Mouse (Mus musculus): Measurements from ENCODE around the gene Prdm9. TPM values are rescaled to one million over a fixed set of nuclear protein-coding genes. Genes with fewer than 3 reads are reported as not detected.

Gene Prdm9
- 1.1 and 1.5 TPM in 2 replicates for polyA plus RNA-seq (2015; fragmentation: Nextera tagmentation; extraction: Ambion mirVana)

GRCm38 (mm10) chr17:15564014-15564927 lies at the start of gene Prdm9:
Gene Prdm9 (minus strand): TSS chr17:15564354.
- H3K27me3 ChIP-seq, result no peaks in the 10 kb centered on the region
- peak within 1 kb of the TSS; percentile 98 for H3K27ac ChIP-seq
- peaks cover 6% of the 10 kb centered on the region; the same call in 1 of the 2 replicates for H3K4me1 ChIP-seq (replicated peaks)
- H3K4me2 ChIP-seq, result peak within 1 kb of the TSS; percentile 85
- H3K4me3 ChIP-seq, result peak within 1 kb of the TSS; percentile 66
- ATAC-seq (replicated peaks; ENCODE audit: insufficient number of reproducible peaks, insufficient read depth, low FRiP score, low read depth), result peak; percentile 99
- H3K9ac ChIP-seq, result peak within 1 kb of the TSS; percentile 70
- H3K36me3 ChIP-seq, result no peaks in the 10 kb centered on the region
- no peaks in the 10 kb centered on the region for H3K9me3 ChIP-seq (replicated peaks)
- under 1% methylated on average over 43 of the region's 43 CpGs for WGBS

- no peaks in the 10 kb centered on the region for H3K36me3 ChIP-seq
- WGBS, result 88% methylated on average over 7 of the region's 11 CpGs
- ATAC-seq (replicated peaks; ENCODE audit: insufficient number of reproducible peaks, insufficient read depth, low FRiP score, low read depth), result no peak
- H3K9ac ChIP-seq, result no peak overlapping the region
- no peak overlapping the region for H3K4me3 ChIP-seq
- H3K27me3 ChIP-seq, result no peaks in the 10 kb centered on the region
- no peak overlapping the region for H3K4me2 ChIP-seq
- H3K27ac ChIP-seq, result no peak overlapping the region
- no peaks in the 10 kb centered on the region for H3K4me1 ChIP-seq (replicated peaks)
- no peaks in the 10 kb centered on the region for H3K9me3 ChIP-seq (replicated peaks)
Observed at GRCm38 (mm10) chr17:15599496-15599895, 35.3 kb upstream of the Prdm9 start.

GRCm38 (mm10) chr17:15591216-15591881 lies 27.2 kb upstream of the Prdm9 start:
- Histone ChIP-seq H3K4me1 (replicated peaks) (no peaks in the 10 kb centered on the region), H3K27me3 (no peaks in the 10 kb centered on the region), H3K27ac (no peak overlapping the region), H3K36me3 (no peaks in the 10 kb centered on the region), H3K4me3 (no peak overlapping the region), H3K4me2 (no peak overlapping the region), H3K9ac (no peak overlapping the region), H3K9me3 (replicated peaks) (no peaks in the 10 kb centered on the region)
- 75% methylated on average over 7 of the region's 7 CpGs for WGBS
- no peak for ATAC-seq (replicated peaks; ENCODE audit: insufficient number of reproducible peaks, insufficient read depth, low FRiP score, low read depth)

GRCm38 (mm10) chr17:15588116-15588515 lies 24.0 kb upstream of the Prdm9 start:
- Histone ChIP-seq H3K4me3 (no peak overlapping the region), H3K36me3 (no peaks in the 10 kb centered on the region), H3K27ac (no peak overlapping the region), H3K9me3 (replicated peaks) (no peaks in the 10 kb centered on the region), H3K27me3 (no peaks in the 10 kb centered on the region), H3K4me2 (no peak overlapping the region), H3K4me1 (replicated peaks) (no peaks in the 10 kb centered on the region), H3K9ac (no peak overlapping the region)
- 82% methylated on average over 2 of the region's 2 CpGs for WGBS
- no peak for ATAC-seq (replicated peaks; ENCODE audit: insufficient number of reproducible peaks, insufficient read depth, low FRiP score, low read depth)

- ATAC-seq (replicated peaks; ENCODE audit: insufficient number of reproducible peaks, insufficient read depth, low FRiP score, low read depth), result no peak
- Histone ChIP-seq H3K9me3 (replicated peaks) (no peaks in the 10 kb centered on the region), H3K36me3 (no peaks in the 10 kb centered on the region), H3K9ac (no peak overlapping the region), H3K27me3 (no peaks in the 10 kb centered on the region), H3K4me3 (no peak overlapping the region), H3K4me2 (no peak overlapping the region), H3K4me1 (replicated peaks) (no peaks in the 10 kb centered on the region), H3K27ac (no peak overlapping the region)
- 35% methylated on average over 4 of the region's 4 CpGs for WGBS
Observed at GRCm38 (mm10) chr17:15585691-15586090, 21.5 kb upstream of the Prdm9 start.

GRCm38 (mm10) chr17:15583071-15583470 lies 18.9 kb upstream of the Prdm9 start:
- no peak for ATAC-seq (replicated peaks; ENCODE audit: insufficient number of reproducible peaks, insufficient read depth, low FRiP score, low read depth)
- H3K9me3 ChIP-seq (replicated peaks), result no peaks in the 10 kb centered on the region
- no peaks in the 10 kb centered on the region for H3K36me3 ChIP-seq
- H3K4me3 ChIP-seq, result no peak overlapping the region
- H3K27me3 ChIP-seq, result no peaks in the 10 kb centered on the region; the same call in 1 of the 2 replicates
- WGBS, result 73% methylated on average over 7 of the region's 7 CpGs
- H3K9ac ChIP-seq, result no peak overlapping the region
- H3K27ac ChIP-seq, result no peak overlapping the region
- no peak overlapping the region for H3K4me2 ChIP-seq
- no peaks in the 10 kb centered on the region for H3K4me1 ChIP-seq (replicated peaks)

- H3K4me3 ChIP-seq, result no peak overlapping the region
- no peak overlapping the region for H3K9ac ChIP-seq
- ATAC-seq (replicated peaks; ENCODE audit: insufficient number of reproducible peaks, insufficient read depth, low FRiP score, low read depth), result no peak
- H3K27ac ChIP-seq, result no peak overlapping the region
- 79% methylated on average over 2 of the region's 2 CpGs for WGBS
- H3K36me3 ChIP-seq, result no peaks in the 10 kb centered on the region
- H3K4me2 ChIP-seq, result no peak overlapping the region
- H3K9me3 ChIP-seq (replicated peaks), result no peaks in the 10 kb centered on the region
- no peaks in the 10 kb centered on the region; the same call in 1 of the 2 replicates for H3K27me3 ChIP-seq
- no peaks in the 10 kb centered on the region; the same call in 1 of the 2 replicates for H3K4me1 ChIP-seq (replicated peaks)
Observed at GRCm38 (mm10) chr17:15580072-15580447, 15.9 kb upstream of the Prdm9 start.

GRCm38 (mm10) chr17:15579410-15580071 lies 15.4 kb upstream of the Prdm9 start:
- 77% methylated on average over 7 of the region's 7 CpGs for WGBS
- no peak overlapping the region for H3K9ac ChIP-seq

GRCm38 (mm10) chr17:15577291-15577694 lies 13.1 kb upstream of the Prdm9 start:
- no peaks in the 10 kb centered on the region; the same call in 1 of the 2 replicates for H3K27me3 ChIP-seq
- WGBS, result under 1% methylated on average over 32 of the region's 32 CpGs
- H3K4me3 ChIP-seq, result peak overlapping the region; percentile 39
- peaks cover 2% of the 10 kb centered on the region; the same call in 1 of the 2 replicates for H3K4me1 ChIP-seq (replicated peaks)
- H3K9me3 ChIP-seq (replicated peaks), result no peaks in the 10 kb centered on the region
- H3K27ac ChIP-seq, result no peak overlapping the region
- H3K4me2 ChIP-seq, result peak overlapping the region; percentile 67
- no peaks in the 10 kb centered on the region for H3K36me3 ChIP-seq
- H3K9ac ChIP-seq, result 0 out of 2 replicates have a peak overlapping the region, but pooled peaks have one; percentile 14
- ATAC-seq (replicated peaks; ENCODE audit: insufficient number of reproducible peaks, insufficient read depth, low FRiP score, low read depth), result no peak; the same call in 1 of the 2 replicates

More at GRCm38 (mm10) chr17:15579410-15580071, 15.4 kb upstream of the Prdm9 start:
- H3K27me3 ChIP-seq, result no peaks in the 10 kb centered on the region; the same call in 1 of the 2 replicates
- H3K4me2 ChIP-seq, result no peak overlapping the region
- H3K4me3 ChIP-seq, result no peak overlapping the region
- H3K36me3 ChIP-seq, result no peaks in the 10 kb centered on the region
- ATAC-seq (replicated peaks; ENCODE audit: insufficient number of reproducible peaks, insufficient read depth, low FRiP score, low read depth), result no peak
- H3K4me1 ChIP-seq (replicated peaks), result no peaks in the 10 kb centered on the region; the same call in 1 of the 2 replicates
- H3K27ac ChIP-seq, result no peak overlapping the region
- no peaks in the 10 kb centered on the region for H3K9me3 ChIP-seq (replicated peaks)

- H3K4me1 ChIP-seq (replicated peaks), result peaks cover 2% of the 10 kb centered on the region; the same call in 1 of the 2 replicates
- no peak overlapping the region for H3K4me2 ChIP-seq
- H3K9me3 ChIP-seq (replicated peaks), result no peaks in the 10 kb centered on the region
- ATAC-seq (replicated peaks; ENCODE audit: insufficient number of reproducible peaks, insufficient read depth, low FRiP score, low read depth), result no peak
- 67% methylated on average over 1 of the region's 1 CpGs for WGBS
- H3K27ac ChIP-seq, result no peak overlapping the region
- H3K4me3 ChIP-seq, result no peak overlapping the region
- no peak overlapping the region for H3K9ac ChIP-seq
- no peaks in the 10 kb centered on the region; the same call in 1 of the 2 replicates for H3K27me3 ChIP-seq
- H3K36me3 ChIP-seq, result no peaks in the 10 kb centered on the region
Observed at GRCm38 (mm10) chr17:15575056-15575455, 10.9 kb upstream of the Prdm9 start.

- ATAC-seq (replicated peaks; ENCODE audit: insufficient number of reproducible peaks, insufficient read depth, low FRiP score, low read depth), result no peak
- H3K4me1 ChIP-seq (replicated peaks), result peaks cover 6% of the 10 kb centered on the region; the same call in 1 of the 2 replicates
- no peaks in the 10 kb centered on the region for H3K36me3 ChIP-seq
- 78% methylated on average over 5 of the region's 5 CpGs for WGBS
- H3K27me3 ChIP-seq, result no peaks in the 10 kb centered on the region
- no peak overlapping the region for H3K4me2 ChIP-seq
- H3K9me3 ChIP-seq (replicated peaks), result no peaks in the 10 kb centered on the region
- H3K27ac ChIP-seq, result no peak overlapping the region
- no peak overlapping the region for H3K4me3 ChIP-seq
- no peak overlapping the region for H3K9ac ChIP-seq
Observed at GRCm38 (mm10) chr17:15566908-15567307, 2.8 kb upstream of the Prdm9 start.

Data from heart, embryonic 15.5 days (tissue).